Mouse (Mus musculus) spleen, adult 2 months (tissue): ENCODE data around the gene Robo1. TPM values are rescaled to one million over a fixed set of nuclear protein-coding genes. Genes with fewer than 3 reads are reported as not detected.

Experiments used
- DNase-seq, 2 experiments: peaks; one replicate each; pipeline versions ENCODE4 v3.0.0 to v3.0.0-alpha.2; 2012 to 2021; ENCODE audit warnings: low spot score in 2 of 2, low read depth in 1 of 2
- H3K27ac ChIP-seq: fragments of 200-500 bp; 2 replicates; pipeline ENCODE4 v1.5.1; 2012; ENCODE audit warnings: low read length, inconsistent platforms; ENCODE audit not compliant: insufficient read depth
- H3K27me3 ChIP-seq: fragments of 200-500 bp; 2 replicates; pipeline ENCODE4 v1.6.1; 2012; ENCODE audit warnings: mild to moderate bottlenecking, moderate library complexity, low read length, inconsistent platforms; ENCODE audit not compliant: control insufficient read depth, insufficient read depth
- H3K36me3 ChIP-seq: fragments of 200-500 bp; 2 replicates; pipeline ENCODE4 v1.6.1; 2012; ENCODE audit warnings: mild to moderate bottlenecking, low read length, inconsistent platforms; ENCODE audit not compliant: control insufficient read depth, insufficient read depth
- H3K4me1 ChIP-seq: fragments of 200-500 bp; 2 replicates; pipeline ENCODE4 v1.6.1; 2011; ENCODE audit warnings: inconsistent platforms; ENCODE audit not compliant: control insufficient read depth, insufficient read depth, insufficient read length
- H3K4me3 ChIP-seq: fragments of 200-500 bp; 2 replicates; pipeline ENCODE4 v1.5.1; 2011; ENCODE audit warnings: mild to moderate bottlenecking, inconsistent platforms; ENCODE audit not compliant: insufficient read depth, insufficient read length; ENCODE audit errors: extremely low read depth
- CTCF ChIP-seq: fragments of 200-500 bp; IDR thresholded peaks from 2 replicates; pipeline ENCODE4 v1.5.1; 2011; ENCODE audit warnings: mild to moderate bottlenecking, inconsistent platforms; ENCODE audit not compliant: insufficient read depth, insufficient read length, insufficient replicate concordance; ENCODE audit errors: extremely low read depth
- POLR2A ChIP-seq: fragments of 200-500 bp; IDR thresholded peaks from 2 replicates; pipeline ENCODE4 v1.6.1; 2011; ENCODE audit warnings: low read depth, low read length, inconsistent platforms
- WGBS: fragments of 180-500 bp; shearing (Covaris S2); methylation state at CpG from one replicate; pipeline ENCODE4 v1.1.7; 2018; 5-methylcytosine and 5-hydroxymethylcytosine counted together
- polyA plus RNA-seq: library from polyadenylated mRNA; depleted of rRNA; stranded (reverse); fragments of >200 nt; gene quantifications from 2 replicates; pipeline ENCODE4 v1.2.3, GENCODE M21; 2012

Robo1 gene
- polyA plus RNA-seq, 1 experiment, result 1.4 TPM

DNA sequence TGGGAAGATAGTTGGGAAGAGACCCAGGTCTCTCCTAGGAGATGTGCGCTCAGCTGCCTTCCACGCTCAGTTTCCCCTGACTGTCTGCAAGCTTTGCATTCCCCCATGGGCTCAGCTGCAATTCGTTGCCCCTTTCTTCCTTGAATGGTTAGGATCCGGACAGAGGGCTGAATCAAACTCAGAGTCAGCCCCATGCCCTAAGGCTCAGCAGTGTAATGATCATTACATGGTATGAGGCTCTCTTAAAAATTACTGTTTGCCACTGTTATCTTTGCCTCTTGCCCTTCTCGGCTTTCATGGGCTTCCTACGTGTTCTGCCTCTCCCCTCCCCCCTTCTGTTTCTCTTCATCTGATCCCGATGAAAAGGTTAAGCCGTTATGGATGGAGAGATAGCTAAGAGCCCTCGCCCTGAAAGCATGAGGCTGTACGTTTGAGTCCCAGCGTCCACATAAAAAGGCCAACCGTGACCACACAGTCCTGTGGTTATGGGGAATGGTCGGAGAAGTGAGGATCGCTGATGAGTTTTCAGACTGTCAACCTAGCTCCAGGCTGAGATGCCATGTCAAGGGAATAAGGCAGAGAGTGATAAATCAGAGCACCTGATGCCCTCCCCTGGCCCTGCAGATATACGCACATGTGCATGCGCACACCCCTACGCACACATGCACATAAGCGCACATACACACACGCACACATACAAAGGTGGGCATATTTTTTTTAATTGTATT, 668.9 kb downstream of the Robo1 start:
- TF ChIP-seq CTCF, result no peak
- Histone ChIP-seq H3K36me3 (no peaks in the 10 kb centered on the region), H3K27me3 (no peaks in the 10 kb centered on the region), H3K27ac (no peak overlapping the region), H3K4me3 (no peak overlapping the region), H3K4me1 (no peaks in the 10 kb centered on the region)
- 92% methylated on average over 19 of the region's 19 CpGs for whole genome bisulfite sequencing
- no peak for DNase-seq

DNA sequence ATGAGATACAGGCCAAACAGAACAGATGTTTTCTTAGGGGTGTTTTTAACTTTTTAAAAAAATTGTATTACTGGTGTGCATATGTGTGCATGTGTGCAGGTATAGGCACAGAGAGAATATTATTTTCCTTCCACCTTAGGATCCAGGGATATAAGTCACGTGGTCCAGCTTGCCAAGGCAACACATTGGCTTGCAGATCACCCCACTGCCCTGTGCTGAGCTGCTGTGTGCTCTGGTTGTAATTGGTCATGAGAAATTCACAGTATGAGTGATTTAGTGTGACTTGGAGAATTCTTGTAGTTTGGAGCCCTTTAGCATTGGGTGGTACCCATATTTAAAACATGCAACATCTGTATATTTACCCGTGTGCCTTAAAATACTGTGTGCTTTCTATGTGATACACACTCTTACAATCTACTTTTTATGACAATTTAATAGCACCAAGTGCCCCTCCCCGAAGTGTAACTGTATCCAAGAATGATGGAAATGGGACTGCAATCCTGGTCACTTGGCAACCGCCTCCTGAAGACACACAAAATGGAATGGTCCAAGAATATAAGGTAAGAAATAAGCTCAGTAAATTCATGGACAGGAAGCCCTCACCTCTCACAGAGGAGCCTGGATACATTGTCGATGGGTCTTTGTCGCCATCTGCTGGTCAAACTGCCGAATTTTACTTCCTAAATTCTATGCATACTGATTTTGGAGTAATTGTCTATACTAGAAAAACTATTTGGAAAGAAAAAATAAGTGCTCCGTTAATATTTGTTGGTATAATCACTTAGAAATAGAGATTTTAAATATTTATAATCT, 671.5 kb downstream of the Robo1 start:
- no peak for DNase-seq
- Histone ChIP-seq H3K4me3 (no peak overlapping the region), H3K36me3 (no peaks in the 10 kb centered on the region), H3K27ac (no peak overlapping the region), H3K27me3 (no peaks in the 10 kb centered on the region), H3K4me1 (no peaks in the 10 kb centered on the region)
- 30% methylated on average over 8 of the region's 8 CpGs for WGBS
- TF ChIP-seq CTCF (no peak), POLR2A (no peak)

DNA sequence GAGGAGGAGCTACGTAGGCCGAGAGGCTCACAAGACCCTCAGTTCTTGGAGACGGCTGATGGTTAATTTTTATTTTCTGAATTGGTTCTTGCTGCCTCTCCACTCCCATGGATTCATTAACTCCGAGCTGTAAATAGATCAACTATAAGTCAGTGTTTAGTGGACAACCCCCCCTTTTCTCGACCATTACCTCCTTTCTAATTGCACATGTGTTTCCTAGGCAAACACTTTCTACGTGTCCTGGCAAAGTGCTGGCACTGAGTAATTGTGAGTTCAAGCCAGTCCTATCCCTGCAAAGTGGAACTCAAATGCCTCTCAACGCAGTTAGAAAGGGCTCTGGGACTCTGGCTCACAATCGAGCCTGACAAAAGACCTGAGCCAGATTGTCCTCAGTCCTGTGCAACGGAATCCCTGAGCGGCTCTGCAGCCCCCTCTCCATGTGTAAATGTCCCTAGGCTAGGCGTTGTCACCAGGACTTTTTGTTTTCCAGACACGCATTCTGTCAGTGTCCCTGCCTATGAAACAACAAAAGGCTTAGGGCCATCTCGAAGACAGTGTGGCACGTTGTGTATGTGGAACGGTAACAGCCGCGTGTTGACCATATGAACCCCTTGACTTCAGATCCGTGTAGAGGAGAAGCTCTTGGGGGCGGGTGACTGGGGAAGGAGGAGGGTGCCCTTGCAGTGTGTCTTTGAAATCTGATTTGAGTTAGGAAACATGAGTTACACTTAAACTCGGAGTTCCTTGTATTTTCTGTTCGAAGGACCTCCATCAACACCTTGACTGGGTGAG, 682.5 kb downstream of the Robo1 start:
- Histone ChIP-seq H3K36me3 (no peaks in the 10 kb centered on the region), H3K4me1 (no peaks in the 10 kb centered on the region), H3K27ac (no peak overlapping the region), H3K27me3 (no peaks in the 10 kb centered on the region), H3K4me3 (no peak overlapping the region)
- no peak for DNase-seq
- 93% methylated on average over 21 of the region's 21 CpGs for WGBS
- no peak for TF ChIP-seq POLR2A
- no peak for TF ChIP-seq CTCF

DNA sequence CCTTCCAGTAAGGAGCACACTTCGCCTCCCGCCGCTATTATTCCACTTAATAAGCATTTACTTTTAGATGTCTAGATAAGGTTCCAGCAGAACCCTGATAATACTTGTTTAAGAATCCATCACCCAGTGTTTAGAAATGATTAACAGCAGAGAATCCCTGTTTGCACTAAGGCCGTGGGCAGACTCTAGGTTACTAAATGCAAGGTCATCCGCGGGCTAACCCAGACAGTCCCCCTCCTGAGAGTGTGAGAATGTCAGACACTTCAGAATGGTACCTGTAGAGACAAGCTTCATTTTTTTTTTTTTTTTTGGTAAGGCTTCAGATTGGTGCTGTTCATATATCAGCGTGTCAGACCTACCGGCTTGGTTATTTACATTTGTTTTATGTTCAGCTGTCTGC, 685.1 kb downstream of the Robo1 start:
- no peaks in the 10 kb centered on the region for H3K27me3 ChIP-seq
- TF ChIP-seq CTCF (no peak), POLR2A (no peak)
- DNase-seq, result no peak
- H3K36me3 ChIP-seq, result no peaks in the 10 kb centered on the region
- no peak overlapping the region for H3K4me3 ChIP-seq
- H3K27ac ChIP-seq, result no peak overlapping the region
- WGBS, result 82% methylated on average over 8 of the region's 8 CpGs
- no peaks in the 10 kb centered on the region for H3K4me1 ChIP-seq

- TF ChIP-seq POLR2A, result no peak
- no peak for TF ChIP-seq CTCF
- H3K36me3 ChIP-seq, result no peaks in the 10 kb centered on the region
- no peaks in the 10 kb centered on the region for H3K4me1 ChIP-seq
- no peak overlapping the region for H3K4me3 ChIP-seq
- H3K27me3 ChIP-seq, result no peaks in the 10 kb centered on the region
- no peak for DNase-seq
- 88% methylated on average over 10 of the region's 10 CpGs for WGBS
- no peak overlapping the region for H3K27ac ChIP-seq
Measured at GRCm38 (mm10) chr16:72993594-72993993, 685.5 kb downstream of the Robo1 start.

DNA sequence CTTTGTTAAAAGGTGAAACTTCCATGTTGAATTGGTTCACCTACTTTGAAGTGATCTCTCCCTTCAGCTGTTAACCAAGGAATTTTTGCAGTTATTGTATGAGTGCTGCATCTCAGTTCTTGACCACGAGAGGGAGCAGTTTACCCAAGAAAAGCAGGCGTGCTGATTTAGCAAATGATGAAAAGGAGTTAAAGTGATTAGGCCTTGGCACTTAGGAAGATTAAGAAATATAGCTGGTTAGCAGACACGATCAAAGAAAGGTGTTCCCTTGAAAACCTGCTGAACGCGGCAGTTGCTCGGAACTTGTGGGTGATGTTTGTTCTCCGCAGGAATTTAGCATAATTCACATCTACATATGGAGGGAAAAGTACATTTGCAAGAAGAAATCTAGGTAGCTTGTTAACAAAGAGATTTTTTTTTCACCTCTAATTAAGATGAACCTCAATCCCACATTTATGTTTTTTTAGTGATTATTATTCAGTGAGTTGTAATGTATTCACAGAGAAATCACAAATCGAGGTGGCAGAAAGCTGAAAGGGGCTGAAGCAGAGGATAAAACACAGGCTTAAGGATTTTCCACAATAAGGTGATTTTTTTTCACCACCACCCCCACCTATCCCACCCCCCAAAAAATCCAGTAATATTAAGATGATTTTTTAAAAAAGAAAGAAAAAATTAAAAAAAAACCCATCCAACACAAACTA, 687.3 kb downstream of the Robo1 start:
- DNase-seq, result no peak
- no peaks in the 10 kb centered on the region for H3K27me3 ChIP-seq
- H3K4me3 ChIP-seq, result no peak overlapping the region
- WGBS, result 42% methylated on average over 8 of the region's 8 CpGs
- TF ChIP-seq POLR2A (no peak), CTCF (no peak)
- no peak overlapping the region for H3K27ac ChIP-seq
- no peaks in the 10 kb centered on the region for H3K36me3 ChIP-seq
- H3K4me1 ChIP-seq, result no peaks in the 10 kb centered on the region
